Mouse (Mus musculus): ENCODE data around the gene Wnk1. TPM values are rescaled to one million over a fixed set of nuclear protein-coding genes. Genes with fewer than 3 reads are reported as not detected.
A peak's percentile ranks its signal among the peaks of the same experiment; 100 is the strongest.

Gene Wnk1
- total and polyA plus RNA-seq, 3 experiments: 49.7 to 801 (median 189) TPM

DNA sequence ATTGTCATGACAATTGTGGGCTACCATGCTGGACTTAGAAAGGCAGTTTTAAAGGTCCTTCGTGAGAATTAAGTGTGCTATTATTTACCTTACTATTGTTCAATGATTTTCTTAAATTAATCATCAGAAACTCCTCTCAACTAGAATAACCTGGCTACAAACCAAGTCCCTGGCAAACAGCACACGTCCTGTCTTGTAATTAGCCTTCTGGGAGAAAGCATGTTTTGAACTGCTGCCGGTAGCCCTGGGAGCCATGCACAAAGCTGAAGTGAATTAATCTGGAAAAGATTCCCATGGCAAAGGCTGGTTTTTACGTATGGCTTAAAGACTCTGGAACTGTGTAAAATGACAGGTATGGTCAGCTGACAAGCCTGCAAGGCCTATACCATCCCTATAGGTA, 6.9 kb upstream of the Wnk1 start:
- TF ChIP-seq GATA2 (IDR thresholded peaks at IDR 0.05; ENCODE audit: borderline replicate concordance, low read depth, low read length): no peak
- no peak for TF ChIP-seq CTCF (IDR thresholded peaks at IDR 0.05; ENCODE audit: low read depth, low read length)
- no peak for TF ChIP-seq GATA1 (IDR thresholded peaks at IDR 0.05; ENCODE audit: borderline replicate concordance, low read length)
- TF ChIP-seq TAL1 (conservative IDR thresholded peaks at IDR 0.05; ENCODE audit: low read depth, low read length): no peak
- no peak for TF ChIP-seq POLR2AphosphoS5 (IDR thresholded peaks at IDR 0.05; ENCODE audit: insufficient replicate concordance, low read depth, low read length)
- DNase-seq (ENCODE audit: low spot score): no peak
- no peak overlapping the region for H3K4me3 ChIP-seq (ENCODE audit: low read depth, low read length)
- peaks cover 10% of the 10 kb centered on the region for H3K4me1 ChIP-seq (ENCODE audit: insufficient read depth, low read depth, low read length)
- no peaks in the 10 kb centered on the region for H3K27me3 ChIP-seq (ENCODE audit: insufficient read depth, low read length)
- H3K36me3 ChIP-seq (replicated peaks): no peaks in the 10 kb centered on the region
- H3K9me3 ChIP-seq (replicated peaks): no peaks in the 10 kb centered on the region
- no peak for ATAC-seq (ENCODE audit: extremely low read depth, insufficient number of reproducible peaks, low FRiP score, poor library complexity, severe bottlenecking)

DNA sequence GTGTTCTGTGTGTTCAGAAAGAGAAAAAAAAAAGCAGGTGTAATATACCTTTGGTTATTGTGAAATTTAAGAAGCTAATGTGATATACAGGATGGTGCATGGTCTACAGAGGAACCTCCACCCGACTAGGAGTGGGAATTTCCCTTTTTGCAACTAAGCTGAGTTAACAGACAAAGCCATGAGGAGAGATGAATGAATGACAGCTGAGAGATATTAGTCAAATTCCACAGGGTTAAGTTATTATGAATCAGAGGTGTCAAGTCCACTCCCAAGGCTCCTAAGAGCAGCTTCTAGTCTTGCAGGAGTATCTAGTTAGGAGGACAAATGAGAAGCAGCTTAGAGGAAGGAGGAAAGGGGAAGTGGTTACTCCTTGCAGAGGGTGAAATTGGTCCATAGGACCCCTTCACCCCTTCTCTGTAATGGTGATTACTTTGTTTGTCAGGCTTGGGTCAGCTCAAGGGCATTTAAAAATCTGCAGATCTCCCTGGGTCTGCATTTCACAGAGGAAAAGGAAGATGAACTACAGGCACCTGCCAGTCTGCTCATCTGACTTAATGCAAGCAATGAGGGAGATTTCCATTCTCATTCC, 4.3 kb upstream of the Wnk1 start:
- TF ChIP-seq TAL1 (conservative IDR thresholded peaks at IDR 0.05; ENCODE audit: low read depth, low read length) (no peak), GATA2 (IDR thresholded peaks at IDR 0.05; ENCODE audit: borderline replicate concordance, low read depth, low read length) (no peak), CTCF (IDR thresholded peaks at IDR 0.05; ENCODE audit: low read depth, low read length) (no peak), POLR2AphosphoS5 (IDR thresholded peaks at IDR 0.05; ENCODE audit: insufficient replicate concordance, low read depth, low read length) (no peak), GATA1 (IDR thresholded peaks at IDR 0.05; ENCODE audit: borderline replicate concordance, low read length) (no peak)
- Histone ChIP-seq H3K4me3 (ENCODE audit: low read depth, low read length) (no peak overlapping the region), H3K36me3 (replicated peaks) (no peaks in the 10 kb centered on the region), H3K4me1 (ENCODE audit: insufficient read depth, low read depth, low read length) (peaks cover 11% of the 10 kb centered on the region), H3K9me3 (replicated peaks) (no peaks in the 10 kb centered on the region), H3K27me3 (ENCODE audit: insufficient read depth, low read length) (no peaks in the 10 kb centered on the region)
- DNase-seq (ENCODE audit: low spot score) (no peak), ATAC-seq (ENCODE audit: extremely low read depth, insufficient number of reproducible peaks, low FRiP score, poor library complexity, severe bottlenecking) (no peak)

DNA sequence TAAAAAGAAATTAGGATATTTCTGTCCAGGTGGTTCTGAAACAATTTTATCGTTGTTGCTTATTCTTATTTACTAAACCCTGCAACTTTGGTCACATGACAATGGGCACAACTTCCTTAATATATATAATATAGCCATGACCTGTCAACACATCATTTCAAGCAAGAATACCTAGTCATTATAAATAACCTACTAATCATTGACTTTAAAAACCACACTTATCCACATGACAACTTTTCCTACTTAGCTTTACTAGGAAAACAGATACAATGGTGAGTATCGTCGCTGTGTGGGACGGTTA, 2.0 kb upstream of the Wnk1 start:
- Histone ChIP-seq H3K9me3 (replicated peaks) (no peaks in the 10 kb centered on the region), H3K36me3 (replicated peaks) (peaks cover 14% of the 10 kb centered on the region), H3K27me3 (ENCODE audit: insufficient read depth, low read length) (no peaks in the 10 kb centered on the region), H3K4me1 (ENCODE audit: insufficient read depth, low read depth, low read length) (peaks cover 19% of the 10 kb centered on the region), H3K4me3 (ENCODE audit: low read depth, low read length) (no peak overlapping the region)
- ATAC-seq (ENCODE audit: extremely low read depth, insufficient number of reproducible peaks, low FRiP score, poor library complexity, severe bottlenecking) (no peak), DNase-seq (ENCODE audit: low spot score) (no peak)
- TF ChIP-seq POLR2AphosphoS5 (IDR thresholded peaks at IDR 0.05; ENCODE audit: insufficient replicate concordance, low read depth, low read length) (no peak), TAL1 (conservative IDR thresholded peaks at IDR 0.05; ENCODE audit: low read depth, low read length) (no peak), GATA1 (IDR thresholded peaks at IDR 0.05; ENCODE audit: borderline replicate concordance, low read length) (no peak), CTCF (IDR thresholded peaks at IDR 0.05; ENCODE audit: low read depth, low read length) (no peak)

DNA sequence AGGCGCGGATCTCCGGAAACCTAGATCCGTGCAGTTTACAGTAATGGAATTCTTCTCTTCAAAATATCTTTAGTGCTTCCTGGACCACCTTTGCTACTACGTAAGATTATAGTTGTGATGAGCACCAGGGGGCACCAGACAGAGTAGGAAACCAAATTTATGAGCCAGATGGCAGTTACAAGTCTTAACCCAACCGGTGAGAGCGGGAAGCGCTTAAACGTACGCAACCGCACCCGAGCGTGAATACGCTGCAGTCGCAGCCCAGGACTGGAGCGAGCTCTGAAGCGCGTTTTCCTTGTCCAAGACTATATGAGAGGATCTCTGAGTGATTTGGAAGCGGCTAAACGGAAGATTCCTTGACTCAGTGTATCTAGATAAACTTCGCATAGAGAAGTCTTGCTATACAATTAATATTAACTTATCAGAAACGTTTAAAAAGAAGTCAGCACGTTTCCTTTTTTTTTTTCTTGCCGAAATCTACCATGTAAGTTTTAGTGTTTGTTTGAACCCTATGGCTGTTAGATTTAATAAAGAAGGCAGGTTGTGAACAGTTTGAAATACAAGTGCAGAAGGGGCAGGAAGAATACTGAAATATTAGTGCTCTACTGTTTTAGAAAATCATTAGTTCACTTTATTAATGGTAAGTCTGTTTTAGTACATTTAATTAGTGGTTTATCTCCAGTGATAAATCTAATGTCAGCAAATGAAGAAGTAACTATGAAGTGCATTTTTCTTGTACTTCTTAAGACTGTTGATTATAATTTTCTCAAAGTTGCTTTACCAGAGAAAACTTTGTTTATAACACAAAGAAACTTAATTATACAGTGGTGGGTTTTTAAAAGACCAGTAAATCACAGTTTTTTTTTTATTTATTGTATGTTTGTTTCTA, 1.4 kb upstream of the Wnk1 start:
- TF ChIP-seq GATA1 (IDR thresholded peaks at IDR 0.05; ENCODE audit: borderline replicate concordance, low read length) (no peak), GATA2 (IDR thresholded peaks at IDR 0.05; ENCODE audit: borderline replicate concordance, low read depth, low read length) (no peak), CTCF (IDR thresholded peaks at IDR 0.05; ENCODE audit: low read depth, low read length) (no peak), POLR2AphosphoS5 (IDR thresholded peaks at IDR 0.05; ENCODE audit: insufficient replicate concordance, low read depth, low read length) (no peak), TAL1 (conservative IDR thresholded peaks at IDR 0.05; ENCODE audit: low read depth, low read length) (no peak)
- Histone ChIP-seq H3K9me3 (replicated peaks) (no peaks in the 10 kb centered on the region), H3K36me3 (replicated peaks) (peaks cover 14% of the 10 kb centered on the region), H3K4me3 (ENCODE audit: low read depth, low read length) (peak overlapping the region; percentile 94), H3K27me3 (ENCODE audit: insufficient read depth, low read length) (no peaks in the 10 kb centered on the region), H3K4me1 (ENCODE audit: insufficient read depth, low read depth, low read length) (peaks cover 19% of the 10 kb centered on the region)
- ATAC-seq (ENCODE audit: extremely low read depth, insufficient number of reproducible peaks, low FRiP score, poor library complexity, severe bottlenecking) (peak; percentile 52), DNase-seq (ENCODE audit: low spot score) (peak; percentile 28)

DNA sequence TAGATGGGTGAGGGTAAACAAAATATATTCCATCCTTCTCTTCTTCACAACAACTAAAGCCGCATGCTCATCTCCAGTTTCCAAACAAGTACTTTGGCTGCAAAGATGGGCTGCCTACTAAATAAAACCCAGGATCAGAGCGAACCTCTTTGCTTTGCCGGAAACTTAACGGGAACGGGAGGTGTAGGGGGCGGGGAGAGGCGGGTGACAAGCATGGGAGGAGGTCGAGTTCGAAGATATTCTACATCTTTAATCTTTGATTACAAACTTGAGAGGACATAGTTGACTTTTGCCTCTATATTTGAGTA, 738 bp upstream of the Wnk1 start:
- ATAC-seq (ENCODE audit: extremely low read depth, insufficient number of reproducible peaks, low FRiP score, poor library complexity, severe bottlenecking) (no peak), DNase-seq (ENCODE audit: low spot score) (no peak)
- Histone ChIP-seq H3K4me1 (ENCODE audit: insufficient read depth, low read depth, low read length) (peaks cover 19% of the 10 kb centered on the region), H3K27me3 (ENCODE audit: insufficient read depth, low read length) (no peaks in the 10 kb centered on the region), H3K4me3 (ENCODE audit: low read depth, low read length) (peak overlapping the region; percentile 94), H3K36me3 (replicated peaks) (peaks cover 14% of the 10 kb centered on the region), H3K9me3 (replicated peaks) (no peaks in the 10 kb centered on the region)
- TF ChIP-seq POLR2AphosphoS5 (IDR thresholded peaks at IDR 0.05; ENCODE audit: insufficient replicate concordance, low read depth, low read length) (no peak), CTCF (IDR thresholded peaks at IDR 0.05; ENCODE audit: low read depth, low read length) (no peak), TAL1 (conservative IDR thresholded peaks at IDR 0.05; ENCODE audit: low read depth, low read length) (no peak), GATA2 (IDR thresholded peaks at IDR 0.05; ENCODE audit: borderline replicate concordance, low read depth, low read length) (no peak), GATA1 (IDR thresholded peaks at IDR 0.05; ENCODE audit: borderline replicate concordance, low read length) (no peak)

DNA sequence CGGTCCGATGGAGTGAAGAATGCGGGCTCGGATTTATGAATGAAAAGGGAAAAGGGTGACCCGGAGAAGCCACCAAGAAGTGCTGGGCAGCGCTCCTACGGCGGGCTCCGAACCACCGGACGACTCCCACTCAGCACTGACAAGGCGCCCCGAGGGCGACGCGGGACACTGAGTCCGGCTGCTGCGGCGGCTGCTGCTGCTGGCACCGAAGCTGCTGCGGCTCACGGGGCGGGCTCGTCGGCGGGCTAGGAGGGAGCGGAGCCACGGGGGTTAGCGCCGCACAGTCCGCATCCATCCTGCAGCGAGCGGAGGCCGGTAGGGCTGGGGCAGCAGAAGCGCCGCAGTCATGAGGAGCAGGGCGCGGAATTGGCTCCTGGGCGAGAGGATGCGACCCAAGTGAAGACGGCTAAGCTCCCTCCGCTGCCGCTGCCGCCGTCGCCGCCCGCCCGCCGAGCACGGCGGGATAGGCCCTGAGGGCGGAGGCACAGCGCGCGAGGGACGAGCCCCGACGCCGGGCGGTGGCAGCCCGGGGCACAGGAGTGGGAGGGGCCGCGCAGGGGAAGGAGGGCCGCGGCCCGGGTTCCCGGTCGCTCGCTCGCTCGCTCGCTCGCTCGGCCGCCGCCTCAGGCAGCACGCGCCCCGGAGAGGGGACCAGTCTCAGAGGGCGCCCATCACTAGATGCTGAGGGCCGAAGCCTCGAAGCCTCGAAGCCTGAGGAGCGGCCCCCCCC, 671 bp downstream of the Wnk1 start:
- Histone ChIP-seq H3K9me3 (replicated peaks) (no peaks in the 10 kb centered on the region), H3K4me1 (ENCODE audit: insufficient read depth, low read depth, low read length) (peaks cover 22% of the 10 kb centered on the region), H3K27me3 (ENCODE audit: insufficient read depth, low read length) (no peaks in the 10 kb centered on the region), H3K4me3 (ENCODE audit: low read depth, low read length) (peak overlapping the region; percentile 94), H3K36me3 (replicated peaks) (peaks cover 17% of the 10 kb centered on the region)
- TF ChIP-seq CTCF (IDR thresholded peaks at IDR 0.05; ENCODE audit: low read depth, low read length) (no peak), TAL1 (conservative IDR thresholded peaks at IDR 0.05; ENCODE audit: low read depth, low read length) (no peak), GATA1 (IDR thresholded peaks at IDR 0.05; ENCODE audit: borderline replicate concordance, low read length) (no peak), GATA2 (IDR thresholded peaks at IDR 0.05; ENCODE audit: borderline replicate concordance, low read depth, low read length) (no peak), POLR2AphosphoS5 (IDR thresholded peaks at IDR 0.05; ENCODE audit: insufficient replicate concordance, low read depth, low read length) (no peak)
- no peak for ATAC-seq (ENCODE audit: extremely low read depth, insufficient number of reproducible peaks, low FRiP score, poor library complexity, severe bottlenecking)
- DNase-seq (ENCODE audit: low spot score): peak; percentile 68

Measured in G1E (cell line).